Comparison of ENCODE assay signal across 9 mouse cellular contexts in the genomic region with DNA sequence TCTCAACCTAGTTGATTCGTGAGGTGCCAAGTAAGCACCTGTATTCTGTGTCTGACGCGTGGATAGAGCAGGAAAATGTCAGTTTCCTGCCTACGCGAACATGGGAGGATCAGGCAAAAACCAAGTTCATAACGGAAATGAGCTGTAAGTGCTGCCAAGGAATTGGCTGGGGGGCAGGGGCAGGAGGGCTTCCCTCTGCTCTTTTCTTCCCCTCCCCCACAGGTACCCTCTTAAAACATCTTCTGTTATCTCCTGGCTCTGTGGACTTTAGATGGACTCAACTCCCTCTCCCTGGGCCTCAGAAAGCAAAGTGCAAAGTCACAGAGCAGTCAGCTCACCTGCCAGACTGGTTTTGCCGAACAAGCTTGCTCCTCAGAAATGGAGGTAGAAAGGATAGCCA. TPM values are rescaled to one million over a fixed set of nuclear protein-coding genes. Genes with fewer than 3 reads are reported as not detected.
DNase-seq lines count a peak whose midpoint lies in the region; ATAC-seq and TF ChIP-seq lines count a peak whose summit lies in the region.
"Had no signal": no experiment of that assay in that cellular context is flagged by ENCODE, and none has a peak within 500 bp of the region (broad histone marks: within the 10 kb centered on the region; RNA-seq: fewer than 3 reads in every experiment).

No protein-coding gene starts in this region.

- H3K9ac ChIP-seq in lung, embryonic 14.5 days = no peak overlapping the region
- no peak overlapping the region for H3K9ac ChIP-seq in kidney, embryonic 15.5 days
- H3K9ac ChIP-seq in heart, embryonic 11.5 days (ENCODE audit: low read depth, low read length) = no peak overlapping the region

- peaks cover 6% of the 10 kb centered on the region; the same call in 1 of the 2 replicates for H3K4me1 ChIP-seq in lung, embryonic 14.5 days (ENCODE audit: insufficient read depth)
- H3K4me1 ChIP-seq in kidney, embryonic 15.5 days = peaks cover 20% of the 10 kb centered on the region
- H3K4me1 ChIP-seq in heart, embryonic 11.5 days (ENCODE audit: control insufficient read depth, insufficient read depth, low read length) = peaks cover 4% of the 10 kb centered on the region; the same call in 1 of the 2 replicates

- H3K36me3 ChIP-seq in lung, embryonic 14.5 days (ENCODE audit: insufficient read depth) = peaks cover 29% of the 10 kb centered on the region
- H3K36me3 ChIP-seq in kidney, embryonic 15.5 days = peaks cover 33% of the 10 kb centered on the region
- H3K36me3 ChIP-seq in heart, embryonic 11.5 days (ENCODE audit: control insufficient read depth, insufficient read depth, low read length) = peaks cover 8% of the 10 kb centered on the region

- no peak for ATAC-seq in lung, embryonic 14.5 days (ENCODE audit: insufficient read depth)
- no peak for ATAC-seq in kidney, embryonic 15.5 days (replicated peaks; ENCODE audit: low FRiP score)
- no peak for ATAC-seq in heart, embryonic 11.5 days (replicated peaks; ENCODE audit: insufficient number of reproducible peaks, low FRiP score, low TSS enrichment)

- H3K27ac ChIP-seq in lung, embryonic 14.5 days (ENCODE audit: low read depth) = peak overlapping the region; percentile 15; the same call in 1 of the 2 replicates
- H3K27ac ChIP-seq in kidney, embryonic 15.5 days = peak overlapping the region; percentile 33; the same call in 1 of the 2 replicates
- no peak overlapping the region for H3K27ac ChIP-seq in heart, embryonic 11.5 days (ENCODE audit: low read depth, low read length)

- peak; percentile 47 for DNase-seq in lung, embryonic 14.5 days
- DNase-seq in lung, postnatal 25 days (ENCODE audit: low spot score) = no peak
- peak; percentile 58 for DNase-seq in brain, adult 2 months (ENCODE audit: low read depth, low spot score)
- peak; percentile 48 for DNase-seq in naive thymus-derived CD4-positive, alpha-beta T cell, adult 2 months (ENCODE audit: low read depth)
- no peak for DNase-seq in layer of hippocampus, postnatal 25 days (ENCODE audit: extremely low spot score in 1 of 2, low spot score in 1 of 2)
- DNase-seq in cerebellum, adult 11 months = no peak
- DNase-seq: thymus, postnatal 36 days had no signal

- TF ChIP-seq CTCF in lung, embryonic 14.5 days (IDR thresholded peaks at IDR 0.05; ENCODE audit: low read depth) = no peak

- H3K9me3 ChIP-seq in lung, embryonic 14.5 days (ENCODE audit: low read depth, low read length) = no peaks in the 10 kb centered on the region
- no peaks in the 10 kb centered on the region for H3K9me3 ChIP-seq in kidney, embryonic 15.5 days (replicated peaks)
- H3K9me3 ChIP-seq in heart, embryonic 11.5 days (replicated peaks; ENCODE audit: control insufficient read depth, low read length) = no peaks in the 10 kb centered on the region

- H3K4me3 ChIP-seq in lung, embryonic 14.5 days (ENCODE audit: low read depth, low read length) = no peak overlapping the region
- peak overlapping the region; percentile 56; the same call in 1 of the 2 replicates for H3K4me3 ChIP-seq in kidney, embryonic 15.5 days (replicated peaks)
- H3K4me3 ChIP-seq in heart, embryonic 11.5 days (ENCODE audit: low read depth, low read length) = no peak overlapping the region

- 53% methylated on average over 7 of the region's 7 CpGs for WGBS in lung, embryonic 14.5 days
- WGBS in kidney, embryonic 15.5 days = 75% methylated on average over 7 of the region's 7 CpGs
- 67% methylated on average over 7 of the region's 7 CpGs for WGBS in heart, embryonic 11.5 days (ENCODE audit: insufficient replicate concordance)

- no peaks in the 10 kb centered on the region for H3K27me3 ChIP-seq in lung, embryonic 14.5 days (ENCODE audit: insufficient read depth, low read length)
- no peaks in the 10 kb centered on the region for H3K27me3 ChIP-seq in kidney, embryonic 15.5 days
- no peaks in the 10 kb centered on the region for H3K27me3 ChIP-seq in heart, embryonic 11.5 days (ENCODE audit: control insufficient read depth, insufficient read depth, low read length)

- no peak overlapping the region for H3K4me2 ChIP-seq in lung, embryonic 14.5 days
- H3K4me2 ChIP-seq in kidney, embryonic 15.5 days = peak overlapping the region; percentile 71; the same call in 1 of the 2 replicates
- H3K4me2 ChIP-seq in heart, embryonic 11.5 days = no peak overlapping the region; the same call in 1 of the 2 replicates

RNA-seq across cellular contexts. Expression of a gene that starts 0.3 kb away (rescaled TPM):
- polyA plus RNA-seq in lung, embryonic 14.5 days (2014; fragmentation: Nextera tagmentation; extraction: Ambion mirVana) = 16.6 and 17.7 TPM in 2 replicates
- 14.7 and 15.2 TPM in 2 replicates for polyA plus RNA-seq in kidney, embryonic 15.5 days (2015; fragmentation: Nextera tagmentation; extraction: Ambion mirVana)
- 6.7 and 11.4 TPM in 2 replicates for polyA plus RNA-seq in heart, embryonic 11.5 days (2014; fragmentation: Nextera tagmentation; extraction: Ambion mirVana)
- 10 to 100 TPM in 1 of 2 experiments, 1 to 10 TPM in 1; 9.4 to 10.7 TPM for total RNA-seq in layer of hippocampus, postnatal 25 days (2021)

RNA-seq across cellular contexts. Expression of a gene that starts 16.7 kb away (rescaled TPM):
- polyA plus RNA-seq in lung, embryonic 14.5 days (2014; fragmentation: Nextera tagmentation; extraction: Ambion mirVana) = 103 and 110 TPM in 2 replicates
- polyA plus RNA-seq in kidney, embryonic 15.5 days (2015; fragmentation: Nextera tagmentation; extraction: Ambion mirVana) = 97.3 and 106 TPM in 2 replicates
- polyA plus RNA-seq in heart, embryonic 11.5 days (2014; fragmentation: Nextera tagmentation; extraction: Ambion mirVana) = 117 and 140 TPM in 2 replicates
- total RNA-seq in layer of hippocampus, postnatal 25 days (2021) = 10 to 100 TPM; 25.8 to 28.9 TPM

RNA-seq across cellular contexts. Expression of a gene that starts 21.9 kb away (rescaled TPM):
- 94.5 and 96.4 TPM in 2 replicates for polyA plus RNA-seq in lung, embryonic 14.5 days (2014; fragmentation: Nextera tagmentation; extraction: Ambion mirVana)
- polyA plus RNA-seq in kidney, embryonic 15.5 days (2015; fragmentation: Nextera tagmentation; extraction: Ambion mirVana) = 94.0 and 100 TPM in 2 replicates
- 59.4 and 64.1 TPM in 2 replicates for polyA plus RNA-seq in heart, embryonic 11.5 days (2014; fragmentation: Nextera tagmentation; extraction: Ambion mirVana)
- 10 to 100 TPM; 21.0 to 21.9 TPM for total RNA-seq in layer of hippocampus, postnatal 25 days (2021)

RNA-seq across cellular contexts. Expression of a gene that starts 22.2 kb away (rescaled TPM):
- polyA plus RNA-seq in lung, embryonic 14.5 days (2014; fragmentation: Nextera tagmentation; extraction: Ambion mirVana) = 0.68 and 1.1 TPM in 2 replicates
- 0.47 and 0.57 TPM in 2 replicates for polyA plus RNA-seq in kidney, embryonic 15.5 days (2015; fragmentation: Nextera tagmentation; extraction: Ambion mirVana)
- 0.34 and 0.87 TPM in 2 replicates for polyA plus RNA-seq in heart, embryonic 11.5 days (2014; fragmentation: Nextera tagmentation; extraction: Ambion mirVana)
- total RNA-seq in layer of hippocampus, postnatal 25 days (2021) = under 1 TPM; 0.21 to 0.54 TPM

RNA-seq across cellular contexts. Expression of a gene that starts 23.1 kb away (rescaled TPM):
- 30.5 and 31.0 TPM in 2 replicates for polyA plus RNA-seq in lung, embryonic 14.5 days (2014; fragmentation: Nextera tagmentation; extraction: Ambion mirVana)
- 19.5 and 21.3 TPM in 2 replicates for polyA plus RNA-seq in kidney, embryonic 15.5 days (2015; fragmentation: Nextera tagmentation; extraction: Ambion mirVana)
- 0.52 and 0.83 TPM in 2 replicates for polyA plus RNA-seq in heart, embryonic 11.5 days (2014; fragmentation: Nextera tagmentation; extraction: Ambion mirVana)
- total RNA-seq in layer of hippocampus, postnatal 25 days (2021) = under 1 TPM; 0.20 to 0.38 TPM

Comparison
In these comparisons a context has a peak if more than half of its experiments do, and no peak if none do; other contexts are left out.
1. DNase-seq: peak in lung, embryonic 14.5 days (single experiment), brain, adult 2 months (single experiment) and naive thymus-derived CD4-positive, alpha-beta T cell, adult 2 months (single experiment); none in lung, postnatal 25 days (single experiment), layer of hippocampus, postnatal 25 days (0 of 2) and cerebellum, adult 11 months (single experiment).